Mouse (Mus musculus): ENCODE data around the gene Ldlrad3.

Gene Ldlrad3

DNA sequence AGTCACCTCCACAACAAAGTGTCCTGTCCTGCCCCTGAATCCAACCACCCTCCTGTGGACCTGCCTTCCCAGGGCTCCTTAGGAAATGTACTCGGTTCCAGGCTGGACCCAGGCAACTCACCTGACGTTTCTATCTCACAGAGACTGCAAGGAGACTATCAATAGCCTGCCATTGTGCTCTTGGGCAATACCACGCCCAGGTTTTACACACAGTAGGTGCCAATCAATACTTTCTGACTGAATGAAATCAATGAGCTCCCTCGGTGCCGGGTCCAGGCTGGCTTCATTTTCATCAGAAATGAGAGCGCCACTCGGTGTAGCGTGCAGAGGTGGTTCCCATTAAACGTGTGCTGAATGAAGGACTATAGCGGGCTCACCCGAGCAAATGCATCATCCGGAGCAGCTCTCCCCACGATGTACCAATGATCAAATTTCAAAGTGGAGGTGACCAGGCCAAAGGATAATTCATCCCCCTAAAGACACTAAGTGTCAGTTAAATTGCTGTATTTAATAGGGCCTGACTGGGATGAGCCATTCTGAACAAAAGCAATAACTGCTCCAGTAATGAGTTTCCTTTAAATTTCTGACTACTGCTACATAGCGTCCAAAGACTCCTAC lies 43.4 kb downstream of the Ldlrad3 start:
- no peak for DNase-seq

DNA sequence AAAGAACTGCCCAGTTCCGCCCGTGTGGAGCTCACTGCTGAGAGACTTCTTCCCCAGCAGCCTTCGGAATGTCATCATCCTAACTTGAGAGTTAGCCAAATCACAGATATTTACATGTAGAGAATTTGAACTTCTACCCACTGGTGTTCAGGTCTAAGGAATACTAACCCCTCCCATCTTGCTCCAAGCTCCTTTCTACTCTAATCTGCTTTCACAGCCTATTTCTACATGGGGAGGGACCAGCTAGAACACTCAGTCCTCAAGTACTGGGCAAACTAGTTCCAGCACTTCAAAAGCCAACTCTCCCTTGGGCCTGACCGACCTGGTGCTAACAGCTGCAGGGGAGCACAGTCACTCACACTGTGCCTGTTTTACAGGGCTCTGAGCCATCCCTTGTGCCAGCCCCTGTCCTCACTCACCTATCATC lies 44.0 kb downstream of the Ldlrad3 start:
- no peak for DNase-seq

DNA sequence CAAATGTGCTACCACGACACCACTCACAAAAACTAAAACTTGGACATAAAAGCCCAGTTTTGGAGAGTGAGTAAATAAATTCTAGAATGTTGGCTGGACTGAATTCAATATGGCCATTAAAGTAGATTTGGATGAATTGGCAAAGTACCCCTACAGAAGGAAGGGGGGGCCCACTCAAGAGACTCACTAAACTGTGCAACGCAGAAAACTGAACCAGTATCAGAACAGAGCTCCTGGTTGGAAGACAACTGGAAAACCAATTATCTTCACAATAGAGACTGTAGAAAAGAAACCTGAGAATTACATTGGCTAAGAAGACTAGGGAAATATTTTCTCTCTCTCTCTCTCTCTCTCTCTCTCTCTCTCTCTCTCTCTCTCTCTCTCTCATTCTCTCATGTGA lies 45.0 kb downstream of the Ldlrad3 start:
- no peak for DNase-seq

DNA sequence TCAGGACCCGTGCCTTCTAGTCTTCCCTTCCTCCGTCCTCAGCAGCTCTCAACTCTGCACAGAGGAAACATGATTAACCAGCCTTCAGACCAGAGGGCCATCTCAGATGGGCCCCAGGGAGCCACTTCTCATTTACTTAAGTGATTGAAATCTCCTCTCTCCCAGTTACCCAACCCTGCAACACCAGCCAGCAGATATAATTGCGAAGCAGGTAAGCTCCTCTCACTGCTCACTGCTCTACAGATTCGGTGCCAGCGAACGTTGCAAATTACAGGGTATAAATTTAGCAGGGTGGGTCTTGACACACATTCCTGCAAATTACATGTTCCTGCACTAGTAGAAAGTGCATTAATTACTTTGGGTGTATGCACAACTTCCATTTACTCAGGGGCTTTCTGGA lies 48.3 kb downstream of the Ldlrad3 start:
- no peak for DNase-seq

DNA sequence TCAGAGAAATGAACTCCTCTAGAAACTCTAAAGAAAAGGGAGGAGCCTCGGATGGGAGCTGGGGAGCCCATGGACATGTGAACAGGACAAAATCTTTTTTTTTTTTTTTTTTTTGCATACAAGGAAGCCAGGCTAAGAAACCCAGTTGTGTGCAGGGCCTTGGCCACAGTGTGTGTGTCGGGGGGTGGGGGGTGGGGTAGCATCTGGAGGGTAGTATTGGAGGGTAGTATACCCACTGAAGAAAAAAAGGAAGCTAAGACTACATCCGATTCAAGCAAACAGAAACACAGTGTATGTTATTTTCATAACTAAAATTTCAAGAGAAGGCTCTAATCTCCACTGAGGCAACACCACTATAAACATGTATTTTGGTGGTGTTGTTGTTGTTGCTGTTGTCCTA lies 50.0 kb downstream of the Ldlrad3 start:
- DNase-seq = no peak

DNA sequence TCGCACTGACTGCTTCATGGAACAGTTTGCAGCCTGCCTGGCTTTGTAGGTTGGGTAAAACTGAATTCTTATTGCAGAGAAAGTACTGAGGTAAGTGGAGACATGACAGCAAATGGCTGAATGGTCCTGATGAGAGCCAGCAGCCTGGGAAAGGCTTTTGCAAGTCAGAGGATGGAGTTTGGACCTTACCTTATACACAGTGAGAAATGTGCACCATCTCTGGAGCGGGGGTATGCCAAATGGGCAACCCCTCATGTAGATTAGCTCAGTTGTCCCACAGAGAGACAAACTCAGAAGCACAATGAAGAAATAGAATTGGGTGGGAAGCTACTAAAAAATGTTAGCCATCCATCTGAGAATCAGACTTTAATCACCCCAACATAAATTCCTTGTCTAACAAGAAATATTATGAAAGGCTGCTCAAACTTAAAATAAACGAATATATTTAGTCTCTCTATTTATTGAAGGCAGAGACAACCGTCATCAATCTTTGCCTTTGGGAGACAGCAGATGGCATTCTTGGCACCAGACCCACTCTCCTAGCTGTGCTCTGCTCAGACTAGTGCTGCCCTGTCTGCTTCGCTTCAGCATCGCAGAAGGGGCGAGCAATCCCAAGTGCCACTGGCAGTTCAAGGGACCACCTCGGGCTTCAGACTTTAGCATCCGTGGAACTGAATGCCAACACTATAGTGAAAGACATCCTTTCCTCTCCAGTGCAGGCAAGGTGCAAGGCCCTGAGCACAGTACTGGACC lies 51.5 kb downstream of the Ldlrad3 start:
- DNase-seq = peak; percentile 79

DNA sequence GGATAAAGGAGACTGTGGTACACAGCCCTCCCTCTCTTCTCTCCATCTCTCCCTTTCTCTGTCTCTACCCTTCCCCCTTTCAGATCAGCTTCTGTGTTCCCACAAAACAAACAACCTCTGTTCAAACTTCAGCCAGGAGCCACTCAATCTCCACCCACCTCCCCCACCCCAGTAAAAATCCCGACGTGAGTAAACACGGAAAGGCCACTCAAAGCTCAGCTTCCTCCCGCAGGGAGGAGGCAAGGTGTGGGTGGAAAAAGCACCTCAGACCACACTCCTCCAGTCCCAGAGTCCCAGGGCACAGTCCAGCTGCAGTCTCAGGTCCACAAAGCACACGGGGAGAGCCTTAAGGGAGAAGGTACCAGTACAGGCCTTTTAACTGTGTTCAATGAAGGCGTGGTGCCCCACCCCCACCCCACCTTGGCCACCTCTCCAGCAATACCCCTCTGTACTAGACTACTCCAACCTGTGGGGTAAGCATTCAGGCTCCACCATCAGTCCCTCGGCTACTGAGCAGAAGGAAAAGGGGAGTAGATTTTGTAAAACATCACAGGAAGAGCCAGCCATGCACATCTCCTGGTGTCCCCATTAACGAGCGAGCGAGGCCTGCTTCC lies 53.1 kb downstream of the Ldlrad3 start:
- DNase-seq = no peak

DNA sequence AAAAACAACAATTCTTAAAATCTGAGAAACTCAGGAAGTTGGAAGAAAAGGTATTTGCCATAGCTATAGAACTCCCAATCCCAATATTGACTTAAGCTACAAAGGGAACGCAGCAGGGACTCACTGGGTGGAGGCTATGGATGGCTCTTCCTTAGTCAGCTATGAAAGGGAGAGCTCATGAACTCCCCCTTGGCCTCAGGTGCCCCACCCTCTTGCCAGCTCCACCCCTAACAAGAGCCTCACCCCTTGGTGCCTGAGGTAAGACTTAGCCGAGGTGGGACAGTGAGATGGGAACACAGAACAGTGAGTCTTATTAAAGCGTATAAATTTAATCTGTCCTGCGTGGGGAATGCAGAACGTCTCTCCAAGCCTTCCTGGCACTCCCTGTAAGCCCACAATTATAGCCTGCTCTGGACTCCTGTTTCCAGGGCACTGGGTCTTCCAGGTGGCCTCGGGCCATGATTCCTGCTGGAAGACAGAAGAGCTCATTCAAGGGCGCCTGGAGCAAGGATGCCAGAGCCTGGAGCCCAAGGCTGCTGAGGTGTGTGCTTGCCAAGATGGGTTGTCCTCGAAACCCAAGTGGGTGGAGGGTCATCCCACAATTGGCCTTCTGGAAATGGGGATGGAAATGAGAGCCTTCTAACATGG lies 55.9 kb downstream of the Ldlrad3 start:
- DNase-seq = peak; percentile 40

DNA sequence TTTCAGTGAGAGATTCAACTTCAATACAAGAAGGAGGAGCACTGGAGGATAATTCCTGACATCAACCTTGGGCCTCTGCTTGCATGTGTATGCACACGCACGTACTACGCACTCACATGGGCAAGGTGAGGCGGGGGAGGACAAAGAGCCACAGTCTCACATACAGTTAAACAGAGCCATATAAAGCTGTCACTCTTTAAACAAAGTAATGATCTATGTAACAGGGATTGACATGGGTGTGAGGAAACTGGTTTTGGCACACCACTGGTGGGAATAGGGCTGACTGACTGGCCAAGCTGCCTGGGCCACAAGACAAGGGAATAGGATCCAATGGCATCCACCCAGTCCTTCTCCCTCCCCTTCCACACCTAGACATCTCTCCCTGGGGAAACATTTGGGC lies 57.0 kb downstream of the Ldlrad3 start:
- DNase-seq = no peak

DNA sequence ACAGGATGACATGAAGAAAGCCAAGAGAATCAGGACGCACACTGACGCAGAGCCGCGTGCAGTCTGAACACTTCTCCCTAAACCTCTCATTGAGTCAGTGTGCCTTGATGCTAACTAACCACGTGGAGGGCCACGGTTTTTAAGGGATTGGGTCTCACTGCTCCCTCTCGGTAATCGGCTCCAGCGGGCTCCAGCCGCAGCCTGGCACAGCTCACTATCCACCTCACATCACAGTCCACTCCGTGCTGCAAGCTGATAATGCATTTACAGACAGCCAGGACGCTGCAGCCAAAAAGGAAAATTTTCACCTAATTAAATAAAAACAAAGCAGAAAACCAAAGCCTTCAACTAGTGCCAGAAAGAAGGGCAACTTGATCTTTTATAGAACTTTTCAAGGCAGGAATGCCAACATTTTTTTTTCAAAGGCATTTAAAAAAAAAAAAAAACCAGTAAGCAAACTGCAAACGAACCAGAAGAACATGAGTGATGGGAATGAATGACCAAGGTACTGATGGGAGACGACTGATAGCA lies 57.6 kb downstream of the Ldlrad3 start:
- no peak for DNase-seq

DNA sequence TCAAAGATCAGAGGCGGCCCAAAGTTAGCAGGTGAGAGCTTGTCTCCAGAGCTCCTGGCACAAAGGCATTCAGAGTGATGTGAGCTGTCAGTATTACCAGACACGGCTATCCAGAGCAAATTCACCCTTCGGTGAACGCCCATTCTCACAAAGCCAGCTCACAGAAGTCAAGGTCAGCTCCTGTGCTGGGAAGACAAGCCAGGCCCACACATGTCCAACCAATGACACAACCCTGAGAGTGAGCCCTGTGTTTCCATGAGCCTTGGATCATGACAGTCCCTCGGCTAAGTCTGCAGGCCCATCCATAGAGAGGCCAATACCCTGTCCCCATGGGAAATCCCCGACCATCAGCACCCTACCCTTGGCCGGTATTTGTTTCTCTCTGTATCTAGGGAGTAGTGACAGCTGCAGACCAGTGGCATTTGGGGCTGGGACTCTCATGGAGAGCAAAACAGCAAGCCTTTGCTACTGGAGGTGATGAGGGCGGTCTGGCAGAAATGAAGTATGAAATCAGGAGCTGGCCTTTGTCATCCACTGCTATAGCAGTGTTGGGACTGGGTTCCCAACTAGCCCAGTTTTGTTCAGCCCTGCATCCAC lies 58.3 kb downstream of the Ldlrad3 start:
- no peak for DNase-seq

DNA sequence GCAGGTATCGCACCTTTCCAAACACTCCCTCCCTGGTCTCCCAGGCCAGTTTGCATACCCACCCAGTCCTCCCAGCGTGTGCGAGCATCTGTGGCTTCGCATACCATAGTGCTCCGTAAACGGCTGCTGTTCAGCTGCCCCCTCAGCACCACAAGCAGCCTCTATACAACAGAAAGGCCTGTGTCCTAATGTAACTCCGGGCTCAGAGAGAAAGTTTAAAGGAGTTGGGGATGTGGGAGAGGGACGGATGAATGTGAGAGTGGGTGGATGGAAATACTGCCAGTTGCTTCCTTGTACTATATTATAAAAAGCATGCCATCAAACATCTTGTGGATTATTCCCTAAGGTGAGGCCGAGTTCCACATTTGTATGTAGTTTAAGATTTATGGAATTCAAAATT lies 59.0 kb downstream of the Ldlrad3 start:
- no peak for DNase-seq

DNA sequence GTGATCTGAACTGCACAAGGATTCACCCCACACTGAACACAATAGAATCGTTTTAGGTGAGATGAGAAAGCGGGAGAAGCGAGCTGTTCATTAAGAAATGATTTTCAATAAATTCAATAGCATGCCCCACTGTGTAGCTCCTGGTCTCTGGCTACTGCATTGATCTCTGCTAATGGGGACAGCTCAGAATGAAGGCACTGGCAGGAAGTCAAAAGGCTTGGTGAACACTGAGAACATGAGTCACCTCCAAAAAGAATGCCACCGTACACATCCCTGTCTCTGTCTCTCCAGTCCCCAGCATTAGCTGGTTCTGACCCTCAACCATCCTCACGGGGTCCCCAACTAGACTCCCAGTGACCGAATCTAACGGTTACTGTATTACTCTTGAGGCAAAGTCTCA lies 60.1 kb downstream of the Ldlrad3 start:
- DNase-seq = no peak

DNA sequence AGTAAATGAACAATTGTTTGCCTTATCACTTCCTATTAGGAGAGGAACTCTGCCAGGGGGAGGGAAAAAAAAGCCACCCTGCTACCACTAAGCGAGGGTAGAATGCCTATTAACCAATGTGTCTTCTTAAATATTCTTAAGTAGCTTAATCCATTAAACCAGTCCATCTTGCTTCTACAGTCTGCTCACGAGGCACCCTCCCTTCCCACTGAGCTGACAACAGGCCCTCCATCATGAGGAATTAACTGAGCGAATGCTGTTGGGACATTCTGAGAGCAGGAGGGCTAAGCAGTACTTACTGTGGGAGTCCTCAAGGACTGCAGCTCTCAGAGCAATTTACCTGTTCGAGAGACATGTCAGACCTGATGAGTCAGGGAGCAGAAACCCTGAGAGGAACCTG lies 61.1 kb downstream of the Ldlrad3 start:
- DNase-seq = no peak

DNA sequence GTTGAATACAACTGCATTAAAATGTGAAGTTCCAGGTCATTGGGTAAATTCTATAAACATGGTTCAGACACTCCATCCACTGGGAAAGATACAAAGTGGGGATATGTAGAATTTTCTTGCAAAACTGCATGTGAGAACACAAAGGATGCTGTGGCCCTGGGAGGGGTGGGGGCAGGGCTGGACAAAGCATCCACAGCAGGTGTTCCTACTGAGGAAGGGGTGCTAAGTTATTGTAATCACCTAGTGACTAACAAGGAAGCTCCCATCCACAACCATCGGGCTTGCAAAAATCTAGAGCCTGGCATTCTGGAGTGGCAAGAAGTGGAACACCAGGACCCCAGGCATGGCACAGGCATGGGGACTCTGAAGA lies 64.1 kb downstream of the Ldlrad3 start:
- no peak for DNase-seq

DNA sequence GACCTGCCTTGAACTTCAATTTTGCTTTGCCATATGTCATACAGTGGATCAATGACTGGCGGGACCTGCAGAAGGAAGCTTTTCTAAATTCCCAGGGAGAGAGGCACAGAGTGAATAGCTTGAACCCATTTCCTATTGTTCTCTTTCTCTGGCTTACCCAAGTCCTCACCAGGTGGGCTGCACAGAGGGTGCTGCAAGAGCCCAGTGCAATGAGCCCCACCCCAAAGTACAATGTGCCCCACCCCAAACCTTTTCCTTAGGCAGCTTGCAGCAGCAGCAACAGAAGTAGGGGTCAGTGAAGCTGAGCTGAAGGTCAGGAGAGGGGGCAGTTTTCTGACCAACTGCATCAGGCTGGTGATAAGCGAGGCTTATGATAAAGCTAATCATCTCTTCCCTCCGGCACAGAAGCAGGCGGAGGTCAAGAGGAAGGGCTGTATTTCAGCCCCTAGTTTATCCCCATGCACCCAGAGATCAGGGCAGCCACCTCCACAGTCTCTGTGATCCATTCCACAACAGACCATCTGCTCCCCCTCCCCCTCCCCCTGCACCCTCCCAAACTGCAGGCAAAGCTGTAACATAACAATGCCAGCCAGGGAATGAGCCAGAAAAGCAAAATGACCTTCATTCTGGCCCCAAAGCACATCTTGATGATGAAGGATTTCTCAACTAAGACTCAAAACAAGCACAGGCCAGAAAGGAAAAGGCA lies 64.6 kb downstream of the Ldlrad3 start:
- DNase-seq = no peak

DNA sequence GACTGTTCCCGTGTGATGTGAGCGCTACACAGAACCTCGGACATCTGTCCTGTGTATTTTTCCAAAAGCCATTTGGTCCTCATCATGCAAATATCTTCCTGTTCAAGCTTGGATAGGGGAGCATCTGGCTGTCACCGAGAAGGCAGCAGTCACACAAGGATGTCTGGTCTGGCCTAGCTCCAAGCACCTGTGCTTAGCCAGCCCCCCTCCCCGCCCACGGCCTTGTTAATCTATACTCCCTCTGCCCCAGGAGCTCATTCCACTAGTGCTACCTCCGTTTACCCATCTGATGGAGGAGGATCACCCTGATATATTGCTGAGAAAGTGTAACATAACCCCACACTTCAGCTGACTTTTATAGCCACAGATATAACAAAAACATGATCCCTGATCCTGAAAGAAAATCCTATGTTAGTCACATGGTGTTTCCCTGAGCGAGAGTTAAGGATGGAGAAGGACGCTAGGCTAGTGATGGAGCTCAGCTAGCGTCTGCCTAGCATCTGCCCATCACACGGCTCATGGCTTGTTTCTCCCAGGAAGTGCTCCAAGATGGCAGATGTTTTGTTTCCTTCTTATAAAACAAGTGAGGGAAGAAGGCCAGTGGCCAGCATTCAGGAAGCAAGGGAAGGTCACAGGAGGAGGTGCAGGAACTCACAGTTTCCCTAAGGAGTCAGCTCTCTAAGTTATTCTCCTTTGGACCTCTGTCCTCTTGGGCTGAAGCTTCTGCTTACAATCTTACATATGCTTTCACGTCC lies 66.3 kb downstream of the Ldlrad3 start:
- DNase-seq = no peak

DNA sequence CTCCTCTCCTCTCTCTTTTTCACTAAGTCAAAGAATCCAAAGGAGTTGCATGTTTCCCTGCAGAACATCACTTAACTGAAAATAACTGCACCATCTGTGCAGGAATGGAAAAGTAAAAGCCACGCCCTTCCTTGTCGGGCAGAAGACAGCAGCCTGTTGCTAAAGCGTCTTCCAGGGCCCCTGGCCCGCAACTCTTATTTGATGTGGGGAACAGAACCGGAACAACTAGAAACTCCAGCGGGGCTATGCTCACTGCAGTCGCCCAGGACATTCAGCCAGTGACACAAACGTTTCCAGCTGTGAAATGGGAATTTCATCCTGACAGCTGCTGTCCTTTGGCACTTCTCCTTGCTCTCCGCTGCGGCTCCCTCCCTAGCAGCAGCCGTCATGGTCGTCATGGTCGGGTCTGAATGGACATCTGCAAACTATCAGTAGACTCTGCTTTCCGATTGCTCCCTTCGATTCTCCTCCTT lies 67.2 kb downstream of the Ldlrad3 start:
- no peak for DNase-seq

DNA sequence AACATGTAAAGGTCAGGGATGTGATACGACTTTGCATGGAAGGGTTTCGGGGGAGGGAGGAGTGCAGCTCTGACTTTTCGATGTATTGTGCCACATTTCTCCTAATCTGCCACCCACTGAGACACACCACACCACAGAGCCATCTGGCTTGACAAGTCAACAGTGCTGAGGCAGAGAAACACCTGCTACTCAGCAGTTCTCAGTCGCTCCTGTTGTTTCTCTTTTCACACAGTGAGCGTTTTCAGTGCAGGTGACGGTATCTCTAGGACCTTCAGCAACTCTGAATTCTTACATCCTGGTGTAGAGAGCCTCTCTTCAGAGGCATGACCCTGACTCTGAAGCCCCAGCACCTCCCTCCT lies 68.8 kb downstream of the Ldlrad3 start:
- DNase-seq = no peak

DNA sequence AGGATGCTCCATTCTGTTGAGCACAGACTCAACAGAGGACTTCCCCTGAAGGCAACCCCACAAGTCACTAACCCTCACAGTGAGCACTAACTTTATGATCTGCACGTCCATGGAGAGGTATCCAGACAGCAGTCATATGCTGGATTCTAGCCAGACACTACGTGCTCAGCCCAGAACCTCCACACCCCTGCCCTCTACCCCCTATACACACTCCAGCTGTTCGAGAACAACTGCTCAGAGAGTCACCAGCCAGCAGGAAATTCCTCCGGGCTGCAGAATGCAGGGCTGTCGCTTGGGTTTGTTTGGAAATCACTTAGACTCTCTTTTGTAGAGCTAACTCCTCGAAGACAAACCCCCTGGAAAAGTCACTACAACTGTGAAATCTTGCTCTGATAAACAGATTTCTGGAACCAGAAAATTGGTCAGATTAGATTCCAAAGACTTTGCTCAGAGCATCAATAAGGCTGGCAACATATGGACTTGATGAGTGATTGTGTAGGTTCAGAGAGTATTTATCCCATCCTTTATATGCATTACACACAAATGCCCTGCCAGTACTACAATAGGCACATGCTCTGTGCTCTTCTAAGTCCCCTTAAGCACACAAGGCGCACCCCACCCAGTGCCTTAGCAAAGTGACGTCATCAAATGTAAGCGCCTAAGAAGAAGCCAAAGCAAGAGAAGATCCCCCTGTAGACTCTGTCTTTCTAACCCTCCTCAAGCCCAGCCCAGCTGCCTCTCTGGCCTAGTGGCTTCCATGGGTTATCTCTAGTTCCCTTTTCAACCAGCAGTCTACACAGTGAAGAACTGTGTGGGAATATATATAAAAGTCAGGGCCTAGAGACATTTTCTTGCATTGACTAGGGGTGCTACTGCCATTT lies 69.4 kb downstream of the Ldlrad3 start:
- no peak for DNase-seq

DNA sequence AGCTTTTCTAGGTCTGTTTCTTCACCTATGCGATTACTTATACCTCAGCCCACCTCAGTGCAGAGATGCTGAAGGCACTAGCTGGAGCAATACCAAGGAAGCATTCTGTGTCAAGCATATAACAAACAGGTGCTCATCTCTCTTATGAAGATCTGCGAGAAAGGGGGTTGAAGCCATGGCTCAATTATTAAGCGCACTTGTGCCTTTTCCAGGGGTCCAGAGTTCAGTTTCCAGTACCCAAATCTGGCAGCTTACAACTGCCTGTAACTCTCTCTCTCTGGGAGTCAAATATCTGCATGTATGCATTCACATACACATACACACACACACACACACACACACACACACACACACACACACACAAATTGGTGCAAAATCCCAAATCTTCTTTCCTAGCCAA lies 72.4 kb downstream of the Ldlrad3 start:
- no peak for DNase-seq
